In genomic region chr13:49015366-49016306, GRCm38 (mm10) we compare ENCODE assay signal across 7 mouse cellular contexts. TPM values are rescaled to one million over a fixed set of nuclear protein-coding genes. Genes with fewer than 3 reads are reported as not detected.
DNase-seq lines count a peak whose midpoint lies in the region; ATAC-seq and TF ChIP-seq lines count a peak whose summit lies in the region.

No protein-coding gene starts in this region.

- TF ChIP-seq CTCF in ES-Bruce4 (IDR thresholded peaks at IDR 0.05; ENCODE audit: low read depth, low read length): no peak

- H3K27ac ChIP-seq in ES-Bruce4 (ENCODE audit: insufficient read depth, low read length): peak overlapping the region; percentile 93
- peak overlapping the region; percentile 92 for H3K27ac ChIP-seq in forebrain, embryonic 12.5 days
- H3K27ac ChIP-seq in kidney, embryonic 16.5 days (ENCODE audit: low read length): peak overlapping the region; percentile 59
- peak overlapping the region; percentile 72 for H3K27ac ChIP-seq in stomach, embryonic 15.5 days

- peaks cover 10% of the 10 kb centered on the region for H3K4me1 ChIP-seq in ES-Bruce4 (ENCODE audit: control insufficient read depth, insufficient read depth, low read length)
- peaks cover 32% of the 10 kb centered on the region for H3K4me1 ChIP-seq in forebrain, embryonic 12.5 days
- peaks cover 21% of the 10 kb centered on the region for H3K4me1 ChIP-seq in kidney, embryonic 16.5 days (ENCODE audit: insufficient read depth, low read length)
- peaks cover 7% of the 10 kb centered on the region; the same call in 1 of the 2 replicates for H3K4me1 ChIP-seq in stomach, embryonic 15.5 days

- H3K27me3 ChIP-seq in ES-Bruce4 (ENCODE audit: control insufficient read depth, insufficient read depth, low read length, poor library complexity, severe bottlenecking): no peaks in the 10 kb centered on the region
- peaks cover 15% of the 10 kb centered on the region for H3K27me3 ChIP-seq in forebrain, embryonic 12.5 days
- no peaks in the 10 kb centered on the region for H3K27me3 ChIP-seq in kidney, embryonic 16.5 days (ENCODE audit: insufficient read depth, low read length)
- H3K27me3 ChIP-seq in stomach, embryonic 15.5 days (replicated peaks): no peaks in the 10 kb centered on the region

- peak overlapping the region; percentile 32; the same call in 1 of the 2 replicates for H3K9ac ChIP-seq in ES-Bruce4 (ENCODE audit: low read depth, poor library complexity, severe bottlenecking)
- H3K9ac ChIP-seq in forebrain, embryonic 12.5 days: peak overlapping the region; percentile 17; the same call in 1 of the 2 replicates
- peak overlapping the region; percentile 42 for H3K9ac ChIP-seq in kidney, embryonic 16.5 days (replicated peaks; ENCODE audit: low read length)
- H3K9ac ChIP-seq in stomach, embryonic 15.5 days: no peak overlapping the region

- ATAC-seq in forebrain, embryonic 12.5 days (ENCODE audit: low FRiP score): peak; percentile 47
- peak; percentile 59; the same call in 1 of the 2 replicates for ATAC-seq in kidney, embryonic 16.5 days (ENCODE audit: low FRiP score, low TSS enrichment)
- peak; percentile 66 for ATAC-seq in megakaryocyte, adult 5-6 weeks (ENCODE audit: poor library complexity, severe bottlenecking)
- ATAC-seq in stomach, embryonic 15.5 days (ENCODE audit: insufficient read depth, low FRiP score, low read depth): peak; percentile 69; the same call in 1 of the 2 replicates

- WGBS in forebrain, embryonic 12.5 days: 4% methylated on average over 30 of the region's 30 CpGs
- 4% methylated on average over 30 of the region's 30 CpGs for WGBS in kidney, embryonic 16.5 days
- 9% methylated on average over 30 of the region's 30 CpGs for WGBS in stomach, embryonic 15.5 days

- DNase-seq in ZHBTc4 (ENCODE audit: low read depth, low spot score): peak; percentile 93
- no peak for DNase-seq in urinary bladder, postnatal 4 days (ENCODE audit: low spot score in 2 of 2)

- peak; percentile 87 for TF ChIP-seq EP300 in ES-Bruce4 (IDR thresholded peaks at IDR 0.05; ENCODE audit: insufficient read depth, low read depth, low read length)

- H3K4me3 ChIP-seq in ES-Bruce4 (ENCODE audit: low read depth, low read length): peak overlapping the region; percentile 47
- H3K4me3 ChIP-seq in forebrain, embryonic 12.5 days (replicated peaks): peak overlapping the region; percentile 17
- H3K4me3 ChIP-seq in kidney, embryonic 16.5 days (ENCODE audit: low read length): peak overlapping the region; percentile 16
- H3K4me3 ChIP-seq in stomach, embryonic 15.5 days (replicated peaks): peak overlapping the region; percentile 22

- H3K36me3 ChIP-seq in ES-Bruce4 (ENCODE audit: control insufficient read depth, insufficient read depth, low read length, poor library complexity, severe bottlenecking): no peaks in the 10 kb centered on the region
- H3K36me3 ChIP-seq in forebrain, embryonic 12.5 days (replicated peaks): no peaks in the 10 kb centered on the region
- no peaks in the 10 kb centered on the region for H3K36me3 ChIP-seq in kidney, embryonic 16.5 days (ENCODE audit: insufficient read depth, low read length)
- no peaks in the 10 kb centered on the region for H3K36me3 ChIP-seq in stomach, embryonic 15.5 days

- TF ChIP-seq POLR2A in ES-Bruce4 (IDR thresholded peaks at IDR 0.05; ENCODE audit: insufficient read depth, low read length): peak; percentile 25

- no peaks in the 10 kb centered on the region for H3K9me3 ChIP-seq in ES-Bruce4 (replicated peaks; ENCODE audit: control insufficient read depth, insufficient read depth, low read length, poor library complexity, severe bottlenecking)
- H3K9me3 ChIP-seq in forebrain, embryonic 12.5 days: peaks cover 8% of the 10 kb centered on the region
- H3K9me3 ChIP-seq in kidney, embryonic 16.5 days (ENCODE audit: low read length): peaks cover 7% of the 10 kb centered on the region
- H3K9me3 ChIP-seq in stomach, embryonic 15.5 days: no peaks in the 10 kb centered on the region

- peak overlapping the region; percentile 53 for H3K4me2 ChIP-seq in forebrain, embryonic 12.5 days
- H3K4me2 ChIP-seq in kidney, embryonic 16.5 days (replicated peaks; ENCODE audit: low read depth, low read length): peak overlapping the region; percentile 51
- peak overlapping the region; percentile 51 for H3K4me2 ChIP-seq in stomach, embryonic 15.5 days

RNA-seq across cellular contexts. Expression of gene Fam120a, which starts 47.8 kb away (rescaled TPM):
- polyA plus RNA-seq in ES-Bruce4 (2011; ENCODE audit: insufficient read depth, insufficient read length, low read depth, missing spikeins): 92.0 and 96.4 TPM in 2 replicates
- polyA plus RNA-seq in forebrain, embryonic 12.5 days (2016; fragmentation: Nextera tagmentation; extraction: Ambion mirVana): 18.2 and 18.5 TPM in 2 replicates
- 23.2 and 24.8 TPM in 2 replicates for polyA plus RNA-seq in kidney, embryonic 16.5 days (2015; fragmentation: Nextera tagmentation; extraction: Ambion mirVana)
- total RNA-seq in megakaryocyte, adult 5-6 weeks (2015): 191 and 192 TPM in 2 replicates
- 118 and 132 TPM in 2 replicates for total RNA-seq in megakaryocyte, adult 5-6 weeks (2017)
- polyA plus RNA-seq in stomach, embryonic 15.5 days (2015; fragmentation: Nextera tagmentation; extraction: Ambion mirVana): 30.1 and 30.5 TPM in 2 replicates
